In genomic region chrX:73895719-73896118, GRCm38 (mm10) we compare ENCODE assay signal across 9 mouse cellular contexts. TPM values are rescaled to one million over a fixed set of nuclear protein-coding genes. Genes with fewer than 3 reads are reported as not detected.
DNase-seq lines count a peak whose midpoint lies in the region; ATAC-seq and TF ChIP-seq lines count a peak whose summit lies in the region.
"Had no signal": no experiment of that assay in that cellular context is flagged by ENCODE, and none has a peak within 500 bp of the region (broad histone marks: within the 10 kb centered on the region; RNA-seq: fewer than 3 reads in every experiment).

L1cam (minus strand) TSS chrX:73896105.

- H3K4me2 ChIP-seq in intestine, postnatal 0 days (replicated peaks; ENCODE audit: low read depth): no peak within 1 kb of the TSS
- no peak within 1 kb of the TSS for H3K4me2 ChIP-seq in intestine, embryonic 16.5 days (ENCODE audit: low read depth, low read length)
- H3K4me2 ChIP-seq in embryonic facial prominence, embryonic 11.5 days (ENCODE audit: low read depth, low read length): no peak within 1 kb of the TSS
- no peak within 1 kb of the TSS for H3K4me2 ChIP-seq in hindbrain, embryonic 16.5 days (ENCODE audit: low read length)
- H3K4me2 ChIP-seq: liver, embryonic 15.5 days had no signal

- no peaks in the 10 kb centered on the region for H3K4me1 ChIP-seq in intestine, postnatal 0 days (replicated peaks; ENCODE audit: control insufficient read depth, insufficient read depth, low read length)
- H3K4me1 ChIP-seq in intestine, embryonic 16.5 days (ENCODE audit: control insufficient read depth, insufficient read depth, low read length): no peaks in the 10 kb centered on the region
- H3K4me1 ChIP-seq in embryonic facial prominence, embryonic 11.5 days (ENCODE audit: control insufficient read depth, insufficient read depth, low read length): no peaks in the 10 kb centered on the region
- H3K4me1 ChIP-seq in hindbrain, embryonic 16.5 days (ENCODE audit: control insufficient read depth, insufficient read depth, low read depth, low read length): no peaks in the 10 kb centered on the region
- H3K4me1 ChIP-seq: liver, embryonic 15.5 days had no signal

- no peak for ATAC-seq in intestine, postnatal 0 days
- no peak for ATAC-seq in intestine, embryonic 16.5 days
- no peak for ATAC-seq in embryonic facial prominence, embryonic 11.5 days (replicated peaks; ENCODE audit: insufficient number of reproducible peaks, low FRiP score, low TSS enrichment, low read depth)
- no peak for ATAC-seq in hindbrain, embryonic 16.5 days

- intact Hi-C loops in left cerebral cortex, postnatal 14 days (cut with DNase I): no loop called here

- no peak within 1 kb of the TSS for H3K27ac ChIP-seq in intestine, postnatal 0 days (ENCODE audit: low read depth, low read length)
- H3K27ac ChIP-seq in intestine, embryonic 16.5 days (ENCODE audit: low read length): no peak within 1 kb of the TSS
- no peak within 1 kb of the TSS for H3K27ac ChIP-seq in embryonic facial prominence, embryonic 11.5 days (replicated peaks; ENCODE audit: low read depth, low read length)
- no peak within 1 kb of the TSS for H3K27ac ChIP-seq in hindbrain, embryonic 16.5 days (ENCODE audit: low read depth, low read length)
- H3K27ac ChIP-seq: liver, embryonic 15.5 days had no signal

- H3K4me3 ChIP-seq in intestine, postnatal 0 days (ENCODE audit: low read depth, low read length): no peak within 1 kb of the TSS
- no peak within 1 kb of the TSS for H3K4me3 ChIP-seq in intestine, embryonic 16.5 days (ENCODE audit: low read length)
- no peak within 1 kb of the TSS for H3K4me3 ChIP-seq in embryonic facial prominence, embryonic 11.5 days (ENCODE audit: low read depth, low read length)
- no peak within 1 kb of the TSS for H3K4me3 ChIP-seq in hindbrain, embryonic 16.5 days (ENCODE audit: low read length)
- H3K4me3 ChIP-seq: liver, embryonic 15.5 days had no signal

- H3K9me3 ChIP-seq in intestine, postnatal 0 days (ENCODE audit: control insufficient read depth): no peaks in the 10 kb centered on the region
- no peaks in the 10 kb centered on the region for H3K9me3 ChIP-seq in intestine, embryonic 16.5 days (ENCODE audit: control insufficient read depth, low read length)
- H3K9me3 ChIP-seq in embryonic facial prominence, embryonic 11.5 days (replicated peaks; ENCODE audit: control insufficient read depth, low read length): no peaks in the 10 kb centered on the region
- no peaks in the 10 kb centered on the region for H3K9me3 ChIP-seq in hindbrain, embryonic 16.5 days (ENCODE audit: control insufficient read depth, low read length)
- H3K9me3 ChIP-seq: liver, embryonic 15.5 days had no signal

- H3K27me3 ChIP-seq in intestine, postnatal 0 days (replicated peaks; ENCODE audit: control insufficient read depth, insufficient read depth, low read length): no peaks in the 10 kb centered on the region
- H3K27me3 ChIP-seq in intestine, embryonic 16.5 days (replicated peaks; ENCODE audit: control insufficient read depth, insufficient read depth, low read length): no peaks in the 10 kb centered on the region
- no peaks in the 10 kb centered on the region for H3K27me3 ChIP-seq in embryonic facial prominence, embryonic 11.5 days (ENCODE audit: control insufficient read depth, insufficient read depth, low read length)
- no peaks in the 10 kb centered on the region; the same call in 1 of the 2 replicates for H3K27me3 ChIP-seq in hindbrain, embryonic 16.5 days (replicated peaks; ENCODE audit: control insufficient read depth, insufficient read depth, low read length)

- H3K36me3 ChIP-seq in intestine, postnatal 0 days (ENCODE audit: control insufficient read depth, insufficient read depth): no peaks in the 10 kb centered on the region
- H3K36me3 ChIP-seq in intestine, embryonic 16.5 days (ENCODE audit: control insufficient read depth, insufficient read depth, low read length): no peaks in the 10 kb centered on the region
- H3K36me3 ChIP-seq in embryonic facial prominence, embryonic 11.5 days (replicated peaks; ENCODE audit: control insufficient read depth, insufficient read depth, low read depth, low read length): no peaks in the 10 kb centered on the region
- no peaks in the 10 kb centered on the region for H3K36me3 ChIP-seq in hindbrain, embryonic 16.5 days (ENCODE audit: control insufficient read depth, insufficient read depth, low read length)
- H3K36me3 ChIP-seq: liver, embryonic 15.5 days had no signal

- H3K9ac ChIP-seq in intestine, postnatal 0 days (ENCODE audit: low read depth, low read length): no peak within 1 kb of the TSS
- H3K9ac ChIP-seq in intestine, embryonic 16.5 days (ENCODE audit: low read depth, low read length): no peak within 1 kb of the TSS
- H3K9ac ChIP-seq in embryonic facial prominence, embryonic 11.5 days (replicated peaks; ENCODE audit: low read length): no peak within 1 kb of the TSS
- no peak within 1 kb of the TSS for H3K9ac ChIP-seq in hindbrain, embryonic 16.5 days (ENCODE audit: low read depth, low read length)
- H3K9ac ChIP-seq: liver, embryonic 15.5 days had no signal

- no peak for DNase-seq in adrenal gland, adult 8-10 months
- peak; percentile 52 for DNase-seq in embryonic facial prominence, embryonic 11.5 days (ENCODE audit: low spot score)
- peak in 1 of 2 experiments; percentile 36 for DNase-seq in left cerebral cortex, postnatal 14 days (ENCODE audit: low spot score in 2 of 2)
- DNase-seq in naive thymus-derived CD4-positive, alpha-beta T cell, adult 2 months (ENCODE audit: low read depth): peak; percentile 69
- DNase-seq in thymus, postnatal 14 days: peak; percentile 71

- WGBS in intestine, postnatal 0 days: 25% methylated on average over 2 of the region's 2 CpGs
- 15% methylated on average over 2 of the region's 2 CpGs for WGBS in intestine, embryonic 16.5 days
- 13% methylated on average over 2 of the region's 2 CpGs for WGBS in embryonic facial prominence, embryonic 11.5 days
- WGBS in hindbrain, embryonic 16.5 days: 23% methylated on average over 2 of the region's 2 CpGs

- peak; percentile 66 for TF ChIP-seq CTCF in intestine, postnatal 0 days (IDR thresholded peaks at IDR 0.05; ENCODE audit: low read depth)

RNA-seq across cellular contexts. Expression of gene L1cam, which starts in this region (rescaled TPM):
- polyA plus RNA-seq in intestine, postnatal 0 days (2015; fragmentation: Nextera tagmentation; extraction: Ambion mirVana): 3.1 and 3.2 TPM in 2 replicates
- 6.9 and 8.8 TPM in 2 replicates for polyA plus RNA-seq in intestine, embryonic 16.5 days (2015; fragmentation: Nextera tagmentation; extraction: Ambion mirVana)
- total RNA-seq in adrenal gland, adult 8-10 months (2022): 10 to 100 TPM; 10.1 to 25.3 (median 16.7) TPM
- 6.6 and 10.8 TPM in 2 replicates for polyA plus RNA-seq in embryonic facial prominence, embryonic 11.5 days (2014; fragmentation: Nextera tagmentation; extraction: Ambion mirVana)
- 109 and 139 TPM in 2 replicates for polyA plus RNA-seq in hindbrain, embryonic 16.5 days (2015; fragmentation: Nextera tagmentation; extraction: Ambion mirVana)
- 100 to 1,000 TPM; 240 to 245 TPM for total RNA-seq in left cerebral cortex, postnatal 14 days (2021)

Comparison
In these comparisons a context has a peak if more than half of its experiments do, and no peak if none do; other contexts are left out.
1. RNA of gene L1cam (total RNA-seq): 240 to 245 TPM in left cerebral cortex, postnatal 14 days; 10.1 to 25.3 TPM in adrenal gland, adult 8-10 months; every median in the first group is over 4 times any median in the second.